Mouse (Mus musculus) forebrain, embryonic 14.5 days (tissue): Measurements from ENCODE around the gene Arhgap20. TPM values are rescaled to one million over a fixed set of nuclear protein-coding genes. Genes with fewer than 3 reads are reported as not detected.

Source experiments
- ATAC-seq: fragments of 200-750 bp; cut with Nextera tagmentation; 2 replicates; pipeline ENCODE4 v1.8.0; 2017; ENCODE audit warnings: mild to moderate bottlenecking, moderate library complexity
- DNase-seq: peaks from one replicate; pipeline ENCODE4 v3.0.0-alpha.2; 2015; ENCODE audit warnings: low spot score
- H3K27ac ChIP-seq: fragments of 300-500 bp; sonication (generic); 2 replicates; pipeline ENCODE4 v1.5.1; 2014; ENCODE audit warnings: low read depth, mild to moderate bottlenecking, control low read depth, low read length, moderate library complexity
- H3K27me3 ChIP-seq: fragments of 300-500 bp; sonication (generic); replicated peaks from 2 replicates; pipeline ENCODE4 v1.6.1; 2014; ENCODE audit warnings: low read length, control low read depth, mixed read lengths; ENCODE audit not compliant: control insufficient read depth, insufficient read depth
- H3K36me3 ChIP-seq: fragments of 300-500 bp; sonication (generic); 2 replicates; pipeline ENCODE4 v1.6.1; 2014; ENCODE audit warnings: low read length, control low read depth; ENCODE audit not compliant: control insufficient read depth, insufficient read depth
- H3K4me1 ChIP-seq: fragments of 300-500 bp; sonication (generic); 2 replicates; pipeline ENCODE4 v1.6.1; 2014; ENCODE audit warnings: antibody characterized with exemption, low read length, control low read depth; ENCODE audit not compliant: control insufficient read depth, insufficient read depth
- H3K4me2 ChIP-seq: fragments of 300-500 bp; sonication (generic); 2 replicates; pipeline ENCODE4 v1.6.1; 2014; ENCODE audit warnings: mild to moderate bottlenecking, control low read depth, low read length
- H3K4me3 ChIP-seq: fragments of 300-500 bp; sonication (generic); 2 replicates; pipeline ENCODE4 v1.5.1; 2014; ENCODE audit warnings: low read depth, low read length, control low read depth
- H3K9ac ChIP-seq: fragments of 300-500 bp; sonication (generic); 2 replicates; pipeline ENCODE4 v1.6.1; 2014; ENCODE audit warnings: mild to moderate bottlenecking, low read length, control low read depth, moderate library complexity
- H3K9me3 ChIP-seq: fragments of 300-500 bp; sonication (generic); replicated peaks from 2 replicates; pipeline ENCODE4 v1.6.1; 2016; ENCODE audit warnings: low read length, control low read depth, mixed read lengths; ENCODE audit not compliant: control insufficient read depth
- WGBS: fragments of 180-500 bp; shearing (Covaris S2); extraction: QIAGEN DNeasy Blood & Tissue Kit; methylation state at CpG from one replicate; pipeline ENCODE4 v1.1.7; 2014; 5-methylcytosine and 5-hydroxymethylcytosine counted together
- polyA plus RNA-seq: library from polyadenylated mRNA; unstranded; fragments of >200 nt; fragmentation: Nextera tagmentation; extraction: Ambion mirVana; gene quantifications from 2 replicates; pipeline ENCODE4 v1.2.1, GENCODE M21; 2014

Arhgap20 gene
- polyA plus RNA-seq, 1 experiment from 2014 or later, result 6.6 TPM

DNA sequence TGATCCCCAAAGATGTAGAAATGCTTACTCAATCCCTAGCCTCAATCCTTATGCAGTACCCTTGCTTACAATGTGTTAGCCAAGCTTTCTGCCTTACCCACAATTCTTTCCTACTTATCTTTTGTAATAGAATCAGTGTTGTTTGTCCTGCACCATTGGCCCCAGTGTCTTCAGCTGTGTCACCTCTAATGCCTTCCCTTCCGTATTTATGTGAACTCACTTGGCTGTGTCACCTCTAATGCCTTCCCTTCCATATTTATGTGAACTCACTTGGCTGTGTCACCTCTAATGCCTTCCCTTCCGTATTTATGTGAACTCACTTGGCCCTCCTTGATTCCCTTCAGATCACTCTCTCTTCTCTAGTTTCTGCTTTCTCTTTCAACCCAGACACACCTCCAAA lies 4.1 kb upstream of the Arhgap20 start:
- DNase-seq, result no peak
- Histone ChIP-seq H3K9me3 (no peaks in the 10 kb centered on the region), H3K27ac (no peak overlapping the region), H3K36me3 (no peaks in the 10 kb centered on the region), H3K9ac (no peak overlapping the region), H3K4me1 (no peaks in the 10 kb centered on the region), H3K4me3 (no peak overlapping the region), H3K27me3 (0 out of 2 replicates have a peak, but pooled peaks cover 5% of the 10 kb centered on the region), H3K4me2 (no peak overlapping the region)
- no peak for ATAC-seq
- 84% methylated on average over 2 of the region's 2 CpGs for WGBS

DNA sequence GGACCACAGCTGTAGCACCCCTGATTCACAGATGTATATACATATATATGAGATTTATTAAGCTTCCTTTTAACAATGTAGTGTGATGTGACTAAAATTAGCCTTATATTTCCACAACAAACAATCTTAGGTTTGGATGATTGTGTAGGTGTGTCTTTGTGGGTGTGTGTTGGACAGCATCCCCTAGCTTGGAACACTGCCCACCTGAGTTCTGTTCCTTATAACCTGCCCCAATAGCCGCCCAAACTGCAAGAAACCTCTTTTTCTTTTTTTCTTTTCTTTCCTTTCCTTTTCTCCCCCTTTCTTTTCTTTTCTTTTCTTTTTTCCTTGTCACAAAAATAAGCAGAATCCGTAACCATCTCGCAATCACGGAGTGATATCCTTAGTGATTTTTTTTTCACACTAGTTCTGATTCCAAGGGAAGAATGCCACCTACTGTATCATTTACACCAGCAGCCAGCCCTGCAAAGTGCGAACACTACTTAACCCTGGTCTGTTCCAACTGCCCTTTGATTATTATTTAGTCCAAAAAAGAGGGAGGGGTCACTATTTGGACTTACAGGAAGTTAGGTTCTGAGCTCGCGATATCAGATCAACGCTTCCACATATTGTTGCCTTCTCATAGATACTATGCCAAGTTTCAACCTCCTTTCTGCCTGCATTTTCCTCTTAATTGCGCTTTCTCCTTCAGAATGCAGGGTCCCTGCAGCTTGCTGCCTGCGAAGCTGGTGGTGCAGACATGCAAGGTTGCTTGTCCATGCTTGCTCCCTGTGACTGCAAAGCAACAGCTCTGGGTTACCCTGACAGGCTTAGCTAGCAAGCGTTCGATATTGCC lies 879 bp upstream of the Arhgap20 start:
- DNase-seq (peak; percentile 72), ATAC-seq (peak; percentile 56)
- Histone ChIP-seq H3K9me3 (no peaks in the 10 kb centered on the region), H3K4me2 (peak overlapping the region; percentile 82), H3K36me3 (no peaks in the 10 kb centered on the region), H3K9ac (peak overlapping the region; percentile 71), H3K27me3 (0 out of 2 replicates have a peak, but pooled peaks cover 5% of the 10 kb centered on the region), H3K27ac (peak overlapping the region; percentile 77), H3K4me3 (peak overlapping the region; percentile 65), H3K4me1 (peaks cover 6% of the 10 kb centered on the region; the same call in 1 of the 2 replicates)
- 4% methylated on average over 12 of the region's 12 CpGs for WGBS

DNA sequence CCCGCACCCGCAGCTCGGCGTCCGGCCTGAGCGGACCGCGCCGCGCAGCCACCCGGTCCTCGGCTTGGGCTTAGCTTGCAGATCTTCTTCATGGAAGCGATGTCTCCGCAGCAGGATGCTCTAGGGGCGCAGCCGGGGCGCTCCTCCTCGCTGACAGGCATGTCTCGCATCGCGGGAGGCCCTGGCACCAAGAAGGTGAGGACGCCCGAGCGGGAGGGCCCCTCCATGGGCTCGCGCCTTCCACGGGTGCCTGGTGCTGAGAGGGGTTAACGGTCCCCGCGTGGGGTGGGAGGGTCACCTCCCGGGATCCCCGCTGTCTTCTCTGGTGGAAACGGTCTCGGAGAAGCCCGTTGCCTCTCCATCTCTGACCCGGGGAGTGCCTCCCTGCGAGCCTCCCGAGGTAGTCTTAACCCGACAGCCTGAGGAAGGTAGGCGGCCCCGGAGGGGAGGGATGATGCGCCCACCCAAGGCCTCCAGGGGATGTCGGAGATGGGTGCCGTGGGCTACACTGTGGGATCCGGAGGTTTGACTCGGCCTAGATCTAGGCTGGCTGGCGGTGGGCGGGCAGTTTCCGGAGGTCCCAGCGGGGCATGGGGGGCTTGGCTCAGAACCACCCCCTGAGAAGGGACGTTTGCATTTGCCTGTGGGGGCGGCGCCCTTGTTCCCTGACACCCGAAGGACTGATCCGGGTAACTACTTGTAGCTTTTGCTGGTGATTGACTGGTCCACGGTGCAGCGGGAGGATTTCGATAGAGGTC lies 459 bp downstream of the Arhgap20 start:
- H3K9ac ChIP-seq, result peak overlapping the region; percentile 71
- H3K27me3 ChIP-seq, result 0 out of 2 replicates have a peak, but pooled peaks cover 5% of the 10 kb centered on the region
- under 1% methylated on average over 49 of the region's 58 CpGs for WGBS
- H3K4me3 ChIP-seq, result peak overlapping the region; percentile 65
- H3K27ac ChIP-seq, result peak overlapping the region; percentile 77
- DNase-seq (peak; percentile 27), ATAC-seq (peak; percentile 47)
- no peaks in the 10 kb centered on the region for H3K36me3 ChIP-seq
- H3K9me3 ChIP-seq, result no peaks in the 10 kb centered on the region
- H3K4me1 ChIP-seq, result peaks cover 6% of the 10 kb centered on the region; the same call in 1 of the 2 replicates
- H3K4me2 ChIP-seq, result peak overlapping the region; percentile 82

DNA sequence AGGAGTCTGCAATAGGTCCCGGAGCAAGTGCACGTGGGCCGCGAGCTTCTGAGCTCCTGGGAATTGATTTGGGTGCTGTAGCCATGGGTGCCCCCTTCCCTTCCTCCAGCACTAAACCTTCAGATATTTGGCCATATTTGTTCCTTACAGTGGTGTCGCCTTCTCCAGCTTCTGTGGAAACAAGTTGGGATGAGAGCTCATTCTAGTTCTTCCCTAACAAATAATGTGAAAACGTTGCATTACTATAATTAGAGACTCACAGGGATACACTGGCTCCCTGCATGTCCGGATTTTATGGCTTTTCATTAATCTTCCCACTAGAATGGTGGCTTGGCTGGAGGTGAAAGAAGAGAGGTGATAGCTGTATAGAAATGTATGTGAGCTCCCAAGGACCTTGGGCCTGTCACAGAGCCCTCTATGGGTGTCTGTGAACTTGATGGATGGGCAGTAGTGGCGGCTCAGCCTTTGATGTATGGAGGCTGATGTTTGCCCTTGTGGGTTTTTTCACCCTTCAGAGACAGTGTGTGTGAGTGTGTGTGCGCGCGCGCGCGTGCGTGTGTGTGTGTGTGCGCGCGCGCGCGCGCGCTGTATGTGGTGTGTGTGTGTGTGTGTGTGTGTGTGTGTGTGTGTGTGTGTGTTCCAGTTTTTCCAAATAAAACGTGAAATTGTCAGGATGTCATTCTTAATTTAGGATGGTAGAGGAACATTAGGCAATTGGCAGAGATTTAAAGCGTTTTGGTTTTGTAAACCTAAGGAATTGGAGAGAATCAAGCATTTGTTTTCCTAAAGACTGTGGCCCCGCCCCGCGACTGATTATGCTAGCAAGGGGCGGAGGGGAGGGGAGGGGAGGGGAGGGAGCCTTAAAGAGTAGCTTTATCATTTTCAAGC lies 1.3 kb downstream of the Arhgap20 start:
- DNase-seq (peak; percentile 67), ATAC-seq (no peak)
- Histone ChIP-seq H3K9me3 (no peaks in the 10 kb centered on the region), H3K9ac (peak overlapping the region; percentile 71), H3K4me2 (peak overlapping the region; percentile 82), H3K27me3 (0 out of 2 replicates have a peak, but pooled peaks cover 5% of the 10 kb centered on the region), H3K36me3 (no peaks in the 10 kb centered on the region), H3K4me3 (peak overlapping the region; percentile 65), H3K4me1 (peaks cover 6% of the 10 kb centered on the region; the same call in 1 of the 2 replicates), H3K27ac (no peak overlapping the region)
- under 1% methylated on average over 27 of the region's 29 CpGs for WGBS

DNA sequence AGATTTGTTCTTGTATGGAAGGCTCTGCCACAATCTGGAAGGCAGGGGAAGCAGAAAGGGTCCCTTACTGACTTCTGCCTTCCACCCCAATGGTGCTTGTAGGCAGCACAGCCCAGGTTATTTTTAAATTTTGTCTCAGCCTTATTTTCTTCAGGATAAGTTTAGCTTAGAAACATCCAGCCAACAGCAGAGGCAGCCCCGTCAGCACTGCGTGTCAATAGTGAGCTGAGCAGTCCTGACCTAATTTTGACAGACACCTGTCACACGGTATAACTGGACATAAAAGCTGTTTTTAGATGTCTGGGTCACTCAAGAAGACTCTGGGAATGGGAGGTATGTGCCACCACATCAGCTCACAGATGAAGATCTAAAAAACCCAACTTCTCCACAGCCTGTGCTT lies 9.1 kb downstream of the Arhgap20 start:
- no peak overlapping the region for H3K9ac ChIP-seq
- no peak overlapping the region for H3K4me2 ChIP-seq
- H3K4me1 ChIP-seq, result no peaks in the 10 kb centered on the region
- H3K27me3 ChIP-seq, result no peaks in the 10 kb centered on the region
- H3K27ac ChIP-seq, result no peak overlapping the region
- DNase-seq, result no peak
- 87% methylated on average over 3 of the region's 3 CpGs for whole genome bisulfite sequencing
- H3K9me3 ChIP-seq, result no peaks in the 10 kb centered on the region
- no peaks in the 10 kb centered on the region for H3K36me3 ChIP-seq
- ATAC-seq, result no peak
- H3K4me3 ChIP-seq, result no peak overlapping the region

DNA sequence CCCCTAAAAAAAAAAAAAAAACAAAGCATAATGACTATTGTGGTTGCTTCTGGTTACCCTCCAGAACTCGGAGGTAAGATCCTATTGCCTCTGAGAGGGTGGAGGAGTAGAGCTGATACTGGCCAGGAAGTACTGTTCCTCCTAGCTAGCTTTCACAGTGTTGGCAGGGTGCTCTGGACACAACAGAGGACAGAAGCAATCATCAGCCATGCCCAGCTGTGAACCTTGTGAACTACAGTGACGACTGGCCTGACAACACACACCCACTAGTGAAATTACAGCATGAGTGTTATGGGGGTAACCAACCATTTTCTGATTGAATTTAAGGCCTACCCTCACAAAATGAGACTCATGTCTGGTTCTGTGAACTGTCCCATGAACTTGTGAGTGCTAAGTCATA lies 11.3 kb downstream of the Arhgap20 start:
- ATAC-seq (no peak), DNase-seq (no peak)
- no peak overlapping the region for H3K27ac ChIP-seq
- H3K9ac ChIP-seq, result no peak overlapping the region
- H3K36me3 ChIP-seq, result no peaks in the 10 kb centered on the region
- H3K27me3 ChIP-seq, result no peaks in the 10 kb centered on the region
- no peak overlapping the region for H3K4me3 ChIP-seq
- no peaks in the 10 kb centered on the region for H3K4me1 ChIP-seq
- H3K4me2 ChIP-seq, result no peak overlapping the region
- H3K9me3 ChIP-seq, result no peaks in the 10 kb centered on the region
- WGBS, result 74% methylated on average over 2 of the region's 2 CpGs

DNA sequence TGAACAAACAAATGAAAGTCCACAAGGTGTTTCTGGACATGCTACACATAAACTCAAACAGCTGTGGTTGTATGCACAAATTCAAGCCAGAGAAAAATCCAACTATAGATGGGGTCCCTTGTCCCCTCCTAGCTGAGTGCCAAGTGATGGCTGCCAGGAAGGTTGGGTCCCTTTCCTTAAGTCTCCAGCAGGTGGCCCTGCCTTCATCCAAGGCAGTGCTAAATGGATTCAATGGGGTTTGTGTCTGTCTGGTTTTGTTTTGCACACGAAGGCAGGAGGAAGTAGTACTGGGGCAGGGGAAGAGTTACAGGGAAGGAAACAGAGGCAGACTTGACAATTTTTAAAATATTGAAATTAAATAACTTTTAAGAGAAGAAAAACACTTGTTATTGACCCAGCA lies 12.0 kb downstream of the Arhgap20 start:
- H3K9me3 ChIP-seq, result no peaks in the 10 kb centered on the region
- no peak overlapping the region for H3K4me3 ChIP-seq
- H3K36me3 ChIP-seq, result no peaks in the 10 kb centered on the region
- no peak overlapping the region for H3K27ac ChIP-seq
- H3K4me1 ChIP-seq, result no peaks in the 10 kb centered on the region
- H3K4me2 ChIP-seq, result no peak overlapping the region
- ATAC-seq (no peak), DNase-seq (peak; percentile 47)
- H3K9ac ChIP-seq, result no peak overlapping the region
- WGBS, result 3% methylated on average over 1 of the region's 1 CpGs
- no peaks in the 10 kb centered on the region for H3K27me3 ChIP-seq

DNA sequence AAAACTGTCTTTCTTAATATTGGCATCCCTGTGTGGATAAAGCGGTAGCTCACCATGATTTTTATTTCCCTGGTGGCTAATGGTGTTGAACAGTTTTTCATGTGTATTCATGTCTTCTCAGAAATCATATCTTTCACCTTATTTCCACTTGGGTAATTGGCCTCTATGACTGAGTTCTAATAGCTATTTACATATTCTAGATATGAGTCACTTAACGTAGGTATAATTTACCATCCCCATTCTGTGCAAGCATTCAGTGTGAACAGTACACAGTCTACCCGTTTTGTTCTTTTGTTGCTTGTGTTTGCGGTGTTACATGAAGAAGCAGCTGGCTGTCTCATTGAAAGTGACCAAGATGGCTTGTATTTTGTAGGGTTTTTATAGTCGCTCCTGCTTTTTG lies 14.1 kb downstream of the Arhgap20 start:
- Histone ChIP-seq H3K9me3 (no peaks in the 10 kb centered on the region), H3K27me3 (no peaks in the 10 kb centered on the region), H3K4me2 (no peak overlapping the region), H3K4me1 (no peaks in the 10 kb centered on the region), H3K36me3 (no peaks in the 10 kb centered on the region), H3K4me3 (no peak overlapping the region), H3K27ac (no peak overlapping the region), H3K9ac (no peak overlapping the region)
- WGBS, result 84% methylated on average over 5 of the region's 5 CpGs
- ATAC-seq (no peak), DNase-seq (no peak)
